Mouse (Mus musculus) left cerebral cortex, adult 2 months (tissue): ENCODE data around the gene Msh6. TPM values are rescaled to one million over a fixed set of nuclear protein-coding genes. Genes with fewer than 3 reads are reported as not detected.
"Not testable (repeated sequence)": the region's sequence is repeated elsewhere in the genome, so short reads cannot be mapped to it uniquely, and the experiment has no call there.

Experiments used
- DNase-seq, 2 experiments: peaks; one replicate each; pipeline ENCODE4 v3.0.0; 2021 to 2022; ENCODE audit warnings: low spot score in 2 of 2, mixed read lengths in 1 of 2; ENCODE audit errors: extremely low spot score in 1 of 2
- H3K27ac ChIP-seq: fragments of 200-600 bp; 2 replicates; pipeline ENCODE4 v1.8.1; 2022
- H3K4me3 ChIP-seq: fragments of 200-600 bp; 2 replicates; pipeline ENCODE4 v1.8.1; 2022
- CTCF ChIP-seq: fragments of 200-600 bp; IDR thresholded peaks from 2 replicates; pipeline ENCODE4 v1.8.1; 2022; ENCODE audit warnings: antibody characterized with exemption, mild to moderate bottlenecking, moderate library complexity
- intact Hi-C: fragments of 180-260 bp; cut with DNase I; formaldehyde crosslinking; loops from one replicate; pipeline ENCODE4 v1.15.1; 2025
- total RNA-seq, 2 experiments: library from RNA; stranded (reverse); gene quantifications; 2 replicates each; pipeline ENCODE4 v1.2.3; 2021

Msh6 gene
- total RNA-seq, 2 experiments from 2014 or later: 14.4 to 15.4 TPM

DNA sequence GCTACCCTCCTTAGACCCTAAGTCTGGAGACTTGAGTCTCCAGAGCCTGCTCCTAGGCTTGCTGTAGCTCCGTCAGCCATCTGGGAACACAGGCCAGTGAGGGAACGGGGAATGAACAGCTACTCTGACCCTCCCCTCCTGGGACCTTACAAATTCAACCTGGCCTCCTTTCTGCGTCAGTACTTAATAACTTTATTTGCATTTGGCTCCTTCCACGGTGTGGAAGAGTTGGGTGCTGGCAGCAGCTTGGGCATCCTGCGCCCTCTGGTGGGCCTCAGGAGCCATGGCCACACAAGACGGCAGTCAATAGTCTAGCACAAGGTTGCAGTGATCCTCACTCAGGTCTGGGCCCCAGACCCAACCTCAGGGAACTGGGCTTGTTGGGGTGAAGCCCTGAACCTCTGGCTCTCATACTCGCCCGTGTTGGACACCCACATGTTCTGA, 6.4 kb upstream of the Msh6 start:
- peak; percentile 25 for TF ChIP-seq CTCF
- DNase-seq, H3K27ac ChIP-seq, H3K4me3 ChIP-seq: not testable (repeated sequence)
- intact Hi-C loops: loop anchor here (5.0 kb wide), 1 partner anchor 276 kb away; no protein-coding TSS in a partner anchor

DNA sequence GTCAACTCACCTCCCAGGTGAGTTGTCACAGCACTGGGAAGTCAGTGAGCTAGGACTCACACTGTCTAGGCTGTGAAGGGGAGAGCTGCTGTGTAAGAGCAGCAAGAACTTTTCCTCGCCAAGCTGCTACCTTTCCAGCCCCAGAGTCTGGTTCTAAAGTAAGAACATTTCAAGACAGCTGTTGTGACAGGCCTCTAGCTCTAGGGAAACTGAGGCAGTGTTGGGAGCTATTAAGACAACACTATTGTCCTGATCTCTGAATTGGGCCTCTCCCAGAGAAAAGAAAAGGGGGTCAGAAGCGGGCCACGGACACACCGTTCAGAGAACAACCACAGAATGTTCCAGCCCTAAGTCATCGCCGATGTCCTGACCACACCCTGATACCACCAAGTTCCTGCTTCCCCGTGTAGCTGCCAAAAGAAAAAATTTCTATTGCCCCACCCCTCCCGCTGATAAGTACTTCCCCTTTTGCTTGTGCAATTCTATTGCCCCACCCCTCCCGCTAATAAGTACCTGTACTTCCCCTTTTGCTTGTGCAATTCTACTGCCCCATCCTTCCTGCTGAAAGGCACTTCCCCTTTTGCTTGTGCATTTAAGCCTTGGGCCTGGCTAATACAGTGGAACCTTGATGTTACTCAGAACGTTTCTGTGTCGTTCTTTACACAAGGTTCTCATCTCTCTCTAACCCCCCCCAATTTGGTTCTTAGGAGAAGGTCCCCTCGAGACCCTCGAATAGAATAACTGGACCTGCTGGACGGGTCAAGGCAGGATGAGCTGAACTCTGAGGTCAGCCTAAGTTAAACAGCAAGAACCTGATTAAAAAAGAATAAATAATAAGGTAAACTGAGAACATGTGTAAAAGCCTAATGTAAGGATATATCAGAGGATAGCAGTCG, 2.9 kb upstream of the Msh6 start:
- H3K4me3 ChIP-seq, DNase-seq, intact Hi-C loops, H3K27ac ChIP-seq: not testable (repeated sequence)

DNA sequence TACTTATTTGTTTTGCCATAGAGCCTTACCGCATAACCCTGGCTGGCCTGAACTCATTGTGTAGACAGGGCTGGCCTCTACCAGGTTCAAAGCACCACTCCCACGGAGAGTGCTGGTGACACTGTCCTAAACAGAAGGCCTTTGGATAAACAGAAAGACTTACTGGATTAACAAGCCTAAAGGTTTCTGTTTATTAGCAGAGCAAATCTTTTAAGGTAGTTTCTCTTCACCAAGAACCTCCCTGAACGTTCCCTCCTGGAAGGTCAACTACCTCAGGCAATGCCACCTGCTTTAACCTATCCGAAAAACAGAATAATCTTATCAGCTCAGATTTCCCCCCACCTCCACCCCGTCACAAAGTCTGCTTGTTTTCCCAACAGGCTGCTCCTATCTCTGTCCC, 2.0 kb upstream of the Msh6 start:
- intact Hi-C loops: no loop called here
- no peak for DNase-seq
- no peak for TF ChIP-seq CTCF
- H3K27ac ChIP-seq: no peak overlapping the region
- no peak overlapping the region for H3K4me3 ChIP-seq

DNA sequence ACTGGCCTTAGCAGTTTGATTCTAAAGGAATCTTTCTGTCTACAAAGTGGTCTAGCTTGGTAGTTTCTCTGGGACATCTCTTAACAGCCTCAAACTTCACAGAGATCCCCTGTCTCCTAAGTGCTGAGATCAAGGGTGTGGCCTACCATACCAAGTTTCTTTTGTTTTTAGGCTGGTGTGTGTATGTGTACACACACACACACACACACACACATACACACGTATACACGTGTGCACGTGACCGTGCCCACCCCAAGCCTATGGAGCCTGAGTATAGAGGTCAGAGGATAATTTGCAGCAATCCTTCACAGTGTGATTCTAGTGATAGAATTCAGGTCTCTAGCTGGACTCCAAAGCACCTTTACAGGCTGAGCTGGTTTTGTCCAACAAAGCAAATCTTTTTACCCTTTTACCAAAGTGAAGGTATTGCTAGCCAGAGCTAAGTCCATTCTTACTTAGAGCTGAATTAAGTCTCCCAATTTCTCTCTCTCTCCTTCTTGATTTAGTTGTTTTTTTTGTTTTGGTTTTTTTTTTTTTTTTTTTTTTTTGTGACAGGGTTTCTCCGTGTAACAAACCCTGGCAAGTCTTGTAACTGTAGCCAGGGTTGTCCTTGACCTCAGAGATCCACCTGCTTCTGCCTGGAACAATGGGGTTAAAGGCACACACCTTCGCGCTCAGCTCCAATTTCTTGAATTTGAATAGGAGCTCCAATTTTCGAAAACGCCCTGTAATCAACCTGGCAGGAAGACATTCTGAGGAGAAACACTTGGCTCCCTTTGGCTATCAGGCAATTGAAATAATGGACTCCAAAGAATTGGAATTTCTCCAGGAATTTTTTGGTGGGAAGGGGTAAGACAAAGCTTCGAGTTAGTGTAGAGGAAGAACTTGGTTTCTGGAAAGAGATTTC, 1.3 kb upstream of the Msh6 start:
- intact Hi-C loops: no loop called here
- DNase-seq: no peak
- Histone ChIP-seq H3K4me3 (no peak overlapping the region), H3K27ac (no peak overlapping the region)
- TF ChIP-seq CTCF: no peak

DNA sequence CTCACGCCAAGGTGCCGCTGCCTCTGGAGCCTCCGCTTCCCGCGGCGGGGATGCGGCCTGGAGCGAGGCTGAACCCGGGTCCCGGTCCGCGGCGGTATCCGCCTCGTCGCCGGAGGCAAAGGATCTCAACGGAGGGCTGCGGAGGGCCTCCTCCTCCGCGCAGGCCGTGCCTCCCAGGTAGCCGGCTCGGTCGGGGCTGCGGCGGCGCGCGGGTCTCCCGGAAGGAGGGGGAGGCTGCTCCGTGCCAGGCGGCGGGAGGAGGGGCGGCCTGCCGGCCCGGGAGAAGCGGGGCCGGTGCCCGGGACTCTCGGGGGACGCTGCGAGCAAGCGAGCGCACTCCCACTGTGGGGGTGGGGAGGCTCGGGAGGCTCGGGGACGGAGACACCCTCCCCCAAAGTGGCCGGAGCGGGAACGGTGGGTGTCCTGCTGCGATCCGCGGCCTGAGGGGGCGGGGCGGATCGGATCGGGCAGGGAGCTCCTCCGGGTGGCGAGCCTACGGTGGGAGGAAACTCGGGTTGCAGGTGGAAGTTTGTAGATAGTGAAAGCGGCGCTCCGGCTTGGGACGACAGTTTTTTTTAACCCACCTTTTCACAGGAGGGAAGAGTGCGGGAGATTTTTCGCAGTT, 479 bp downstream of the Msh6 start:
- Histone ChIP-seq H3K4me3 (peak overlapping the region; percentile 100), H3K27ac (peak overlapping the region; percentile 83)
- TF ChIP-seq CTCF: no peak
- intact Hi-C loops: loop anchor here (5.0 kb wide), 1 partner anchor 92 kb away; the partner anchor contains the start of gene Fbxo11
- DNase-seq: no peak

DNA sequence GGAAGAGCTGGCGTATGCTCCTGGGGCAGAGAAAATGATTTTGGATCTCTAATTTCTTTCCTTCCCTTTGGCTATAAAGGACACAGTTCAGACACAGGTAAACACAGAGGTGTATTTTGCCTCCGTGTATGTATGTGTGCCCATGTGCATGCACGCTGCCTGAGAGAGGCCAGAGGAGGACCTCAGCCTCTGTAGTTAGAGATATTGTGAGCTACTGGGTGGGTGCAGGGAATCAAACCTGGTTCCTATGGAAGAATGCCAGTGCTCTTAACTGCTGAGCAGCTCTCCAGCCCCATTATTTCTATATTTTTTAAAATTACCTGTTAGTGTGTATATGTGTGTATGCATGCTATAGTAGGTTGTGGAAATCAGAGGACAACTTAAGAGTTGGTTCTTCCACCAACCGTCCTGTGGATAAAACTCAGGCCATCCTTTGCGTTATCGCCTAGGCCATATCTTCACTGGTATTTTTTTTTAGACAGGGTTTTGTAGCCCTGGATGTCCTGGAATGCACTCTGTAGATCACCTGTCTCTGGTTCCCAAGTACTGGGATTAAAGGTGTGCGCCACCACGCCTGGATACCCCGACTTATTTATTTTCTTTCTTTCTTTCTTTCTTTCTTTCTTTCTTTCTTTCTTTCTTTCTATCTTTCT, 1.4 kb downstream of the Msh6 start:
- no peak for TF ChIP-seq CTCF
- no peak for DNase-seq
- intact Hi-C loops: loop anchor here (5.0 kb wide), 1 partner anchor 91 kb away; the partner anchor contains the start of gene Fbxo11
- Histone ChIP-seq H3K4me3 (peak overlapping the region; percentile 100), H3K27ac (no peak overlapping the region)

DNA sequence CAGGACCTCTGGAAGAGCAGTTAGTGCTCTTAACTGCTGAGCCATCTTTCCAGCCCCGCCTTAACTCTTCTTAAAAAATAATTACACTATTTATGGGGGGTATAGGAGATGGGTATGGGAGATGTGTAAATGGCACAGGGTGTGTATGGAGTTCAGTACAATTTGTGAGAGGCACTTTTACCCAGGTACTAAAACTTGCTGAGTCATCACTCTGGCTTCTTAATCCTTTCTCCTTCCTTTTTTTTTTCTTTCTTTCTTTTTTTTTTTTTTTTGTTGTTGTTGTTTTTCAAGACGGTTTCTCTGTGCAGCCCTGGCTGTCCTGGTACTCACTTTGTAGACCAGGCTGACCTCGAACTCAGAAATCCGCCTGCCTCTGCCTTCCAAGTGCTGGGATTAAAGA, 2.1 kb downstream of the Msh6 start:
- not testable (repeated sequence) for H3K4me3 ChIP-seq, H3K27ac ChIP-seq, DNase-seq
- intact Hi-C loops: loop anchor here (5.0 kb wide), 1 partner anchor 90 kb away; the partner anchor contains the start of gene Fbxo11

DNA sequence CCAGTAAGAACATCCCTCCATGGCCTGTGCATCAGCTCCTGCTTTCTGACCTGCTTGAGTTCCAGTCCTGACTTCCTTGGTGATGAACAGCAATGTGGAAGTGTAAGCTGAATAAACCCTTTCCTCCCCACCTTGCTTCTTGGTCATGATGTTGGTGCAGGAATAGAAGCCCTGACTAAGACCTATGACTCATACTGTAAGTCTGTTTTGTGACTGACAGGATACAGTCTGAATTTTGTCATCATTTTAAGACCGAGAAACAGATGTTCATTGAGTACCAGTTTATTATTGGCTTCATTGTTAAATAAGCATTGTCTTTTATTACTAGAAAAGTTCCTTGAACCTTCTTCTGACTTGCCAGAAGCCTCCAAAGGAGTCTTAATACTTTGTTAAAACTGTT, 4.8 kb downstream of the Msh6 start:
- H3K4me3 ChIP-seq, H3K27ac ChIP-seq, DNase-seq: not testable (repeated sequence)
- intact Hi-C loops: loop anchor here (5.0 kb wide), 1 partner anchor 88 kb away; the partner anchor contains the start of gene Fbxo11

DNA sequence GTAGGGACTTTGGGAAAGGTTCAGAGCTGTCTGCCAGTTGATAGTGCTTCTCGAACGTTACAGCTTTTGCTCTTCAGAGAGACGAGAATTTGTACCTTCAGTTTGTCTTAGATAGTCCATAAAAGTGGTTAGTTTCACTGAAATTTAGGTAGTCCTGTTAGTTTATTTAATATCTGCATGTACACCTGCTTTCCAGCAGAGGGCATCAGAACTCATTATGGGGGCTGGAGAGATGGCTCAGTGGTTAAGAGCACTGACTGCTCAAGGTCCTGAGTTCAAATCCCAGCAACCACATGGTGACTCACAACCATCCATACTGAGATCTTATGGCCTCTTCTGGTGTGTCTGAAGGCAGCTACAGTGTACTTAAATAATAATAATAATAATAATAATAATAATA, 7.2 kb downstream of the Msh6 start:
- no peak overlapping the region for H3K27ac ChIP-seq
- no peak overlapping the region for H3K4me3 ChIP-seq
- intact Hi-C loops: no loop called here
- peak; percentile 46 for TF ChIP-seq CTCF
- DNase-seq: no peak

DNA sequence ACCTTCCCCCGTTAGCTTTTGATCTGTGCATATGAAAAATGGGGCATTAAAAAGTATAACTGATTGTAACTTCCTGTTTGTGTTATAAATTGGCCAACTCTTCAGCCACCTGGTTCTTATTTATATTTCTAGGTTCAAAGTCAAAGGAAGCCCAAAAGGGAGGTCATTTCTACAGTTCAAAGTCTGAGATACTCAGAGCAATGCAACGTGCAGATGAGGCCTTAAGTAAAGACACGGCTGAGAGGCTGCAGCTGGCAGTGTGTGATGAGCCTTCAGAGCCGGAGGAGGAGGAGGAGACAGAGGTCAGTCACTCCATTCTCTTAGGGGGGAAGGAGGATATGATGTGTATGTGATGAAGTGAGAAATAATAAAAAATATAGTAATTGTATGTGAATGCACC, 8.5 kb downstream of the Msh6 start:
- no peak for TF ChIP-seq CTCF
- H3K4me3 ChIP-seq: no peak overlapping the region
- no peak overlapping the region for H3K27ac ChIP-seq
- intact Hi-C loops: no loop called here
- DNase-seq: no peak

DNA sequence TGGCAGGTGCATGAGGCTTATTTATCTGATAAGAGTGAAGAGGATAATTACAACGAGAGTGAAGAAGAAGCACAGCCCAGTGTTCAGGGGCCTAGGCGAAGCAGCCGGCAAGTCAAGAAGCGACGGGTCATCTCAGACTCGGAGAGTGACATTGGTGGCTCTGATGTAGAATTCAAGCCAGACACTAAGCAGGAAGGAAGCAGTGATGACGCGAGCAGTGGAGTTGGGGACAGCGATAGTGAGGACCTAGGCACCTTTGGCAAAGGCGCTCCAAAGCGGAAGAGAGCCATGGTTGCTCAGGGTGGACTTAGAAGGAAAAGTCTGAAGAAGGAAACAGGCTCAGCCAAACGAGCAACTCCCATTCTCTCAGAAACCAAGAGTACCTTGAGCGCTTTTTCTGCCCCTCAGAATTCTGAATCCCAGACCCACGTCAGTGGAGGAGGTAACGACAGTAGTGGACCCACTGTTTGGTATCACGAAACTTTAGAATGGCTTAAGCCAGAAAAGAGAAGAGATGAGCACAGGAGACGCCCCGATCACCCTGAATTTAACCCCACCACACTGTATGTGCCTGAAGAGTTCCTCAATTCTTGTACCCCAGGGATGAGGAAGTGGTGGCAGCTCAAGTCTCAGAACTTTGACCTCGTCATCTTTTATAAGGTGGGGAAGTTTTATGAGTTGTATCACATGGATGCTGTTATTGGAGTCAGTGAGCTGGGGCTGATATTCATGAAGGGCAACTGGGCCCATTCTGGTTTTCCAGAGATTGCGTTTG, 9.8 kb downstream of the Msh6 start:
- H3K4me3 ChIP-seq: no peak overlapping the region
- DNase-seq: no peak
- intact Hi-C loops: no loop called here
- H3K27ac ChIP-seq: no peak overlapping the region
- TF ChIP-seq CTCF: no peak
